Mouse (Mus musculus) adrenal gland, postnatal 25 days (tissue): ENCODE measurements around the gene Rnaseh1. TPM values are rescaled to one million over a fixed set of nuclear protein-coding genes. Genes with fewer than 3 reads are reported as not detected.

Experiments used
- DNase-seq: peaks from one replicate; pipeline ENCODE4 v3.0.0; 2021; ENCODE audit warnings: mixed read lengths
- long read RNA-seq: library from polyadenylated mRNA; stranded (forward); transcript quantifications from one replicate; pipeline ENCODE4 v2.0.0, GENCODE M21; 2021
- total RNA-seq: library from RNA; stranded (reverse); gene quantifications from 2 replicates; pipeline ENCODE4 v1.2.3, GENCODE M21; 2021

Rnaseh1 gene
- total RNA-seq = 16.1 and 19.6 TPM in 2 replicates
- long read RNA-seq, transcript Rnaseh1-201 (8 exons, 1,455 nt) = major isoform, 11 of 17 reads
- long read RNA-seq, partial matches to known transcripts = 0 of 17 reads
- long read RNA-seq, other reads (novel, unspliced or antisense) = 6 of 17 reads

- DNase-seq = peak; percentile 91
Measured at GRCm38 (mm10) chr12:28649141-28650110, at the start of gene Rnaseh1. Rnaseh1 (plus strand) TSS chr12:28649602.

- DNase-seq = peak; percentile 59
Measured at GRCm38 (mm10) chr12:28602259-28602658, 47.1 kb upstream of the Rnaseh1 start.

- DNase-seq = no peak
Measured at GRCm38 (mm10) chr12:28603494-28603893, 45.9 kb upstream of the Rnaseh1 start.

- no peak for DNase-seq
Measured at GRCm38 (mm10) chr12:28607546-28608305, 41.7 kb upstream of the Rnaseh1 start.

DNA sequence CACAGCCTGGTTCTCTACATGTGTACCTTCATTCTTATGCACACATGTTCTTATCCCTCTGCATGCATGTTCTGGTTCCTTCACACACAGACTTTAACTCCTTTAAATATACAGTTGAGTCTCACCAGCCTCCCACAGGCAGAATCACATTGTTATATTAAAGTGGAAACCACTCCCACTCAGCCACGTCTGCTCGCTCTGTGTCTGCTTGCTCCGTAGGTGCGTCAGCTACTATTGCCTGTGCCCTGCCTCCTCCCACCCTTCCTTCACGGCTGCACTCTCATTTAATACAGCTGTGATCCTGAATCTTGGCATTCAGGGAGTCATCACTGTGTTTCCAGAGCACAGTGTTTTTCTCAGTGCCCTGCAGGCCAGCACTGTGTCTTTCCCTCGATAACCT is 37.0 kb upstream of the Rnaseh1 start:
- DNase-seq = no peak

GRCm38 (mm10) chr12:28614401-28614800 is 35.0 kb upstream of the Rnaseh1 start:
- no peak for DNase-seq

DNA sequence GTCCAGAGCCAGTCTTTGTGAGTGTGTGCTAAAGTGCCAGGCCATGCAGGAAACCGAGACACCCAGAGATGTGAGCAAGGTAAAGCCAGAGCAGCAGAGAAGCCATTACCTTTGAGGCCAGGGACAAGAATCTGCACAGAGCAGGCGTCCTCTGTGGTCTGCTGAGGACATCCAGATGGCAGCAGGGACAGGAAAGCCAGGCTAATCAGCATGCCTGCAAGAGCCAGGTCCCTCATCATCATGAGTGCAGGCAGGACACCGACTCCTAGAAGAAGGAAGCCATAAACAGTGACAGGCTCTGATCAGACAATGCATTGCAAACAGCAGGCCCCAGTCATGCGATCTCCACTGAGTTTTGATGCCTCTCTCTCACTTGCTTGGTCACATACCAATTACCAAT is 32.1 kb upstream of the Rnaseh1 start:
- no peak for DNase-seq

DNA sequence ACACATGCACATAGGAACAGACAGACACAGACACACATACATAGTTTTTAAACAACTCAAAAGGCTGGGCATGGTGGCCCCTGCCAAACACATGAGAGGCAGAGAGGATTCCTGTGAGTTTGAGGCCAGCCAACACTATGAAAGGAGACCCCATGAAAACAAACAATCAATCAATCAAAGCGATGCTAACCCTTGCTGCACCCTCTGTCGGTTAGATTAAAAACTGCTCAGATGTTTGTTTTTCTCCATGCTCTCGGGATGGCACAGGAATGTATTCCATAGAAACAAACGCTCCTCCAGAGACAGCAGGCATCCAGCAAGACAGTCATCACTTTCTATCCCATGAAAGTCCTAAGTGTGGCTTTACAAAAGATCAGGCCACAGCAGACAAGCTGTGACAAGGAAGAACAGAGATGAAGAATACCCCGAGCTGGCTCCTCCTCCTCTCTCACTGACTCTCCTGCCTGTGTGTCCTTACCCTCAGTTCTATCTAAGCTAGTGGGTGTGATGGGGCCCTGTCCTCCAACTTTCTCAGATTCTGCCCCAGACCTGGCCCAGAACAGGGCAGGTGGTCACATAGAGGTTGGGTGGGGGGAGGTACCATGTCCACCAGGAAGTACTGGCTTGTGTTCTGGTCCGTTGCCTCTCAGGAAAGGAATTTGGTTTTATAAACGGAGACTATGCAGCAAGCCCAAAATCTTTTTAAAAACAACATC is 27.8 kb upstream of the Rnaseh1 start:
- no peak for DNase-seq

GRCm38 (mm10) chr12:28622167-28622532 is 27.3 kb upstream of the Rnaseh1 start:
- DNase-seq = no peak

GRCm38 (mm10) chr12:28622641-28623040 is 26.8 kb upstream of the Rnaseh1 start:
- no peak for DNase-seq

DNA sequence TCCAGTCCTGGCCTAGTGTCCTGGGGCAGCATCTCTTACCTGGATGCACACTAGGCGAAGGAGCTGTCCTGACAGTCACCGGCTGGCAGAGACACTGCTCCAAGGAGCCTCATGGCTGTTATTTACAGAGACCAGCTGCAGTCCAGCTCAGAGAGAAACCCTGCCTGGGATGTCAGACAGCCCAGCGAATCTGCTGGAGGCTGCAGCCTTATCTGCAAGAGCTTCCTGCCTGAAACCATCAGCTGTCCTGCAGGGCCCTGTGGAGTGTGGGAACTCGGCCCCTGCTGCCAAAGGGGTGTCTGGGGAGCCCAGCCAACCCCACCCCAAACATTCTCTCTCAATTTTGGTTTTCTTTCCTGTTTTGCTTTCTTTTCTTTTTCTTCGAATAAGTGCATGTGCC is 26.2 kb upstream of the Rnaseh1 start, which contains the start of gene Colec11:
Gene Colec11, minus strand, starts transcription at position 183 of the 400 bp plus-strand sequence.
- DNase-seq = no peak

- no peak for DNase-seq
Measured at GRCm38 (mm10) chr12:28624251-28624650, 25.2 kb upstream of the Rnaseh1 start.

DNA sequence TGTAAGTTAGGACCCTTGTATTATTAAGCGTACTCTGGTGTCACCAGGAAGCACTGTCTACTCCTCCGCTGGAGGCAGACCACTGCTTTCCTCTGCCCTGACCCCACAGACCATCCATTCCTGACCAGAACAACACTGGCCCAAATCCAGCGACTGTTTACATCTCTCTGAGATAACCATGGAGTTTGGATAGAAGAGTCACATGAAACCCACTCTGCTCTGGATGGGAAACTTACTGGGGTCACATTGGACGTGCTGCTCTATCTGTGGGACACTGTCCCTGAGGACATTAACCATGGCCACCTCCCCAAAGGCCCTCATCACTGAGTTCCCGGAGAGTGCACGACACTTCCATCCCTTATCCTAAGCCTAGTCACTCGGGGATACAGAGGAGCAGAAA is 24.0 kb upstream of the Rnaseh1 start:
- no peak for DNase-seq

DNA sequence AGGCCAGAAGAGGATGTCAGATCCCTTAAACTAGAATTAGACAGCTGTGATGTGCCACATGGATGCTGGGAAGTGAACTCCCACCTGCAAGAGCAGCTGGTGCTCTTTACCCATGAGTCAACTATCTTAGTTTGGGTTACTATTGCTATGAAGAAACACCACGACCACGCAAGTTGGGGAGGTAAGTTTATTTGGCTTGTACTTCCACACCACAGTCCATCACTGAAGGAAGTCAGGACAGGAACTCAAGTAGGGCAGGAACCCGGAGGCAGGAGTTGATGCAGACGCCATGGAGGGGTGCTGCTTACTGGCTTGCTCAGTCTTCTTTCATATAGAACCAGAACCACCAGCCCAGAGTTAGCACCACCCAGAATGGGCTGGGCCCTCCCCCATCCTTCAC is 22.3 kb upstream of the Rnaseh1 start:
- DNase-seq = no peak

GRCm38 (mm10) chr12:28628436-28628835 is 21.0 kb upstream of the Rnaseh1 start:
- no peak for DNase-seq

- no peak for DNase-seq
Measured at GRCm38 (mm10) chr12:28635058-28635534, 14.3 kb upstream of the Rnaseh1 start.

GRCm38 (mm10) chr12:28635535-28636476 is 13.6 kb upstream of the Rnaseh1 start, which contains the start of gene Rps7:
Rps7 (minus strand) TSS chr12:28635953.
- peak; percentile 86 for DNase-seq

- DNase-seq = no peak
Measured at GRCm38 (mm10) chr12:28636543-28636942, 12.9 kb upstream of the Rnaseh1 start.

- no peak for DNase-seq
Measured at GRCm38 (mm10) chr12:28638778-28639177, 10.6 kb upstream of the Rnaseh1 start.

DNA sequence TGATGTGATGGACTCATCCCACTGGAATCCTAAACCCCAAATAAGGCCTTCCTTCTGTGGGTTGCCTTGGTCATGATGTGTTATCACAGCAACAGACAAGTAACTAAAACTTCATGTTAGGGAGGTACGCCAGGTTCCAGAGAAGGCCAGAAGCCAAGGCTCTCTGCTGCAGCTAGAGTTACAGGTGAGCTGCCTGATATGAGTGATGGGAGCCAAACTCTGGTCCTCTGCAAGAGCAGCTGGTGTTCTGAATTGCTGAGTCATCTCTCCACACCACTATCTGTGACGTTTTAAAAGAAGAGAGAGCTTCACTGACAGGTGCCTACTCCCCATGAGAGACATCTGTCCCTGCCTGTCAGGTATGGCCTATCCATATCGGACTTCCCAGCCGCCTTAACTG is 13.2 kb downstream of the Rnaseh1 start:
- DNase-seq = no peak

- DNase-seq = no peak
Measured at GRCm38 (mm10) chr12:28666734-28667133, 17.3 kb downstream of the Rnaseh1 start.
